Mouse (Mus musculus) liver, embryonic 14.5 days (tissue): Measurements from ENCODE around the gene Vsnl1. TPM values are rescaled to one million over a fixed set of nuclear protein-coding genes. Genes with fewer than 3 reads are reported as not detected.

Source experiments
- ATAC-seq: fragments of 200-750 bp; cut with Nextera tagmentation; 2 replicates; pipeline ENCODE4 v1.8.0; 2017; ENCODE audit warnings: moderate number of reproducible peaks, mild to moderate bottlenecking, moderate library complexity; ENCODE audit not compliant: insufficient read depth
- DNase-seq, 3 experiments: peaks; one replicate each; pipeline ENCODE4 v3.0.0-alpha.2; 2012 to 2013; ENCODE audit warnings: low read depth in 3 of 3, low spot score in 3 of 3
- H3K27ac ChIP-seq: fragments of 300-500 bp; sonication (generic); 2 replicates; pipeline ENCODE4 v1.5.1; 2014; ENCODE audit warnings: moderate library complexity, mild to moderate bottlenecking, control low read depth, inconsistent platforms
- H3K27me3 ChIP-seq: fragments of 300-500 bp; sonication (generic); 2 replicates; pipeline ENCODE4 v1.6.1; 2014; ENCODE audit warnings: mild to moderate bottlenecking, low read length, moderate library complexity; ENCODE audit not compliant: control insufficient read depth, insufficient read depth
- H3K36me3 ChIP-seq: fragments of 300-500 bp; sonication (generic); replicated peaks from 2 replicates; pipeline ENCODE4 v1.6.1; 2014; ENCODE audit warnings: low read depth; ENCODE audit not compliant: control insufficient read depth, insufficient read depth
- H3K4me1 ChIP-seq, 2 experiments: fragments of 200-500 bp in 1 of 2; fragments of 300-500 bp in 1 of 2; sonication (generic) in 1 of 2; replicated peaks; 2 replicates each; pipeline ENCODE4 v1.6.1; 2012 to 2014; ENCODE audit warnings: antibody characterized with exemption in 1 of 2, inconsistent platforms in 1 of 2, low read length in 1 of 2; ENCODE audit not compliant: control insufficient read depth in 2 of 2, insufficient read depth in 2 of 2
- H3K4me2 ChIP-seq: fragments of 300-500 bp; sonication (generic); 2 replicates; pipeline ENCODE4 v1.6.1; 2014; ENCODE audit warnings: low read depth, mild to moderate bottlenecking, control low read depth, moderate library complexity
- H3K4me3 ChIP-seq, 2 experiments: fragments of 200-500 bp in 1 of 2; fragments of 300-500 bp in 1 of 2; sonication (generic) in 1 of 2; 2 replicates each; pipeline ENCODE4 v1.5.1; 2012 to 2014; ENCODE audit warnings: low read depth in 2 of 2, low read length in 2 of 2, mild to moderate bottlenecking in 2 of 2, control low read depth in 1 of 2, inconsistent platforms in 1 of 2, moderate library complexity in 1 of 2; ENCODE audit not compliant: insufficient read depth in 1 of 2
- H3K9ac ChIP-seq: fragments of 300-500 bp; sonication (generic); replicated peaks from 2 replicates; pipeline ENCODE4 v1.6.1; 2014; ENCODE audit warnings: mild to moderate bottlenecking, control low read depth, moderate library complexity
- H3K9me3 ChIP-seq: fragments of 300-500 bp; sonication (generic); 2 replicates; pipeline ENCODE4 v1.6.1; 2016; ENCODE audit warnings: low read length, mixed read lengths; ENCODE audit not compliant: control insufficient read depth
- CTCF ChIP-seq: IDR thresholded peaks from 2 replicates; pipeline ENCODE4 v1.5.1; 2016; ENCODE audit warnings: antibody characterized with exemption, low read depth, control low read depth
- EP300 ChIP-seq: IDR thresholded peaks from 2 replicates; pipeline ENCODE4 v1.6.1; 2016; ENCODE audit warnings: antibody characterized with exemption, low read depth
- WGBS: fragments of 180-500 bp; shearing (Covaris S2); extraction: QIAGEN DNeasy Blood & Tissue Kit; methylation state at CpG from one replicate; pipeline ENCODE4 v1.1.7; 2014; ENCODE audit not compliant: insufficient replicate concordance; 5-methylcytosine and 5-hydroxymethylcytosine counted together
- polyA plus RNA-seq, 2 experiments: library from polyadenylated mRNA; depleted of rRNA in 1 of 2; stranded (reverse) in 1 of 2; unstranded in 1 of 2; fragments of >200 nt; fragmentation: Nextera tagmentation in 1 of 2; extraction: Ambion mirVana in 1 of 2; gene quantifications; 2 replicates each; pipeline versions ENCODE4 v1.2.1 to v1.2.3; 2012 to 2014

Vsnl1 gene
- polyA plus RNA-seq, 2 experiments = 0.04 to 0.08 TPM

DNA sequence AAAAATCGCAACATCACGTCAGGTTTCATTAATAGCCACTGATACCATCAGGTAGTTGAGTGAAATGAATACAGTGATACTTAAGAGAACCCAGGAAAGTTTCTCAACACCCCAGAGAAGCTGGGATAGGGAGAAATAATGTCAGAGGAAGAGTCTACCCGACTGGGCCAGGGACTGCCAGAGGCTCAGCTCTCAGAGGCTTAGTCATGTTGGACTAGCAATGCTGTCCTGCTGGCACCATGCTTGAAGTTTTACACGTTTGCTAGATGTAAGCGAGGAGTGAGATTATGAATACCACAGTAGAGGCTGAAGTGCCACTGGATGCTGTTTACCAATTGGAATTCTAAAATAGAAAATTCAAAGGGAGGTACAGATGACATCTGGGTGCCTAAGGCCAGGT, 39.4 kb downstream of the Vsnl1 start:
- no peak overlapping the region for H3K4me3 ChIP-seq
- ATAC-seq (no peak), DNase-seq (no peak)
- 62% methylated on average over 5 of the region's 5 CpGs for WGBS
- no peaks in the 10 kb centered on the region for H3K36me3 ChIP-seq
- H3K4me1 ChIP-seq = no peaks in the 10 kb centered on the region
- no peak for TF ChIP-seq EP300
- TF ChIP-seq CTCF = no peak
- no peak overlapping the region for H3K4me2 ChIP-seq
- no peaks in the 10 kb centered on the region for H3K9me3 ChIP-seq
- H3K27ac ChIP-seq = no peak overlapping the region
- H3K9ac ChIP-seq = no peak overlapping the region
- no peaks in the 10 kb centered on the region for H3K27me3 ChIP-seq

DNA sequence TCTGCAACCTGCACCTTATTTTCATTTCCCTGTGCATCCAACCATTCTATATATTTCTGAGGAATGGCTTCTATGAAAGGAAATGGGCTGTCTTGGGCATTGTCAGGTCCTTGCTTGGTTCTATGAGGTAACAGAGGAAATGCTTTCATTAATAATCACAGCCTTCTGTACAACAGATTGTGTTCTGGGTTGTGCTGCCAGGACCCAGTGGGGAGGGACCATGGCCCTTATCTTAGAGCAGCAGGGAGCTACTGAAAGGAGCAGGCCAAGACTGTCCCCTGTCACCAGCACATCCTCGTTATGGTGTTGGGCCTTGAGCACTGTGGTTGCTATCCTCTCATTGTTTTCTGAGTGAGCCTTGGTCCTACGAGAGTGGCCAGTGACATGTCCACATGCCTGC, 40.9 kb downstream of the Vsnl1 start:
- no peak for ATAC-seq
- no peak overlapping the region for H3K4me2 ChIP-seq
- no peaks in the 10 kb centered on the region for H3K4me1 ChIP-seq
- DNase-seq = no peak
- no peak overlapping the region for H3K27ac ChIP-seq
- TF ChIP-seq CTCF (no peak), EP300 (no peak)
- H3K27me3 ChIP-seq = no peaks in the 10 kb centered on the region
- H3K4me3 ChIP-seq = no peak overlapping the region
- 47% methylated on average over 2 of the region's 2 CpGs for WGBS
- no peaks in the 10 kb centered on the region for H3K36me3 ChIP-seq
- no peak overlapping the region for H3K9ac ChIP-seq
- H3K9me3 ChIP-seq = no peaks in the 10 kb centered on the region

DNA sequence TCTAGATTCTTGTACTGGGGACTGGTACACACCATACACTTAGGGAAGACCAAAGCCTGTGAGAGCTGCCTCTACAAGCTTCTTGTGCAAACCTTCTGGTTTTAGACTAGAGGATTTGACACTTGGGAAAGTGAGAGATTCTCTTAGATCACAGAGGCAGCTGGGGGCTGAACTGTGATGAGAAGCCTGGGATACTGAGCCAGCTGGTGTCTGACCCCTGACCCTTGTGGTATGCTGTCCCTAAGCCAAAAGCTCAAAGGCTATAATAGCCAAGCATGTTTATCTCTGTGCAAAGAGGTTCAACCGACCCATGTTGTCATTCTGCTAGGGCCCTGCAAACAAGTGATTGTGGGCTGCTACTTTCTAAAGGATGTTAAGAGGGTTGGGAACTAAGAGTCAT, 43.9 kb downstream of the Vsnl1 start:
- DNase-seq (no peak), ATAC-seq (no peak)
- TF ChIP-seq CTCF (no peak), EP300 (no peak)
- no peaks in the 10 kb centered on the region for H3K9me3 ChIP-seq
- no peaks in the 10 kb centered on the region for H3K27me3 ChIP-seq
- WGBS = 18% methylated on average over 1 of the region's 1 CpGs
- no peak overlapping the region for H3K4me3 ChIP-seq
- H3K36me3 ChIP-seq = no peaks in the 10 kb centered on the region
- H3K4me2 ChIP-seq = no peak overlapping the region
- H3K9ac ChIP-seq = no peak overlapping the region
- no peak overlapping the region for H3K27ac ChIP-seq
- no peaks in the 10 kb centered on the region for H3K4me1 ChIP-seq

DNA sequence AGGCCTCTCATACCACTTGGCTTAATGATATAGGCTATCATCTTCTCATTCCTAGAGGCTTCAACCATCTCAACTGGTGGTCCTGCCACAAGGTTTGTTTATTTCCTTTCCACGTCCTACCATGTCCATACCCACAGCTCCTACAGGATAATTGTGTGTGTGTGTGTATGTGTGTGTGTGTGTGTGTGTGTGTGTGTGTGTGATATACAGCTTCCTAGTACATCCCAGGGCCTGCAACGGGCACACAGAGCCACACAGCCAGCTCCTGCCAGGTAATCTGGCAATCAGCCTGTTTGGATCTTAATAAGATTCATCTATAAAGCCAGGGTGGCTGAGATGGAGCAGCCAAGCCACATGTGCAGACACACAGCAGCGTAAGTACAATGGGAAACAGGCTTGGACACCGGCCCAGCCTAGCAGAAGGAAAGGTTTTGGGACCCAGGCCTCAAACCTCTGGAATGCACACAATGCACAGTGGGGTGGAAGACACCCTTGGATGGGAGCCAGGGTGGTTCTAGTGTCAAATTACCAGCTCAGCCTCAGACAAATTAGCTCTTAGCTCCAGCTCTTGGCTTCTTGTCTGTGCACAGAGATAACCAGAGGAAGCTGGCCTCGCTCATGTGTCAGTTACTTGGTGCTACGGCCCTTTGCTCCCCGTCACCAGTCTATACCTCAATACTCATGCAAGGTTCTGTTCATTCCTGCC, 45.0 kb downstream of the Vsnl1 start:
- TF ChIP-seq CTCF (no peak), EP300 (no peak)
- H3K4me3 ChIP-seq = no peak overlapping the region
- ATAC-seq (no peak), DNase-seq (no peak)
- WGBS = 51% methylated on average over 7 of the region's 7 CpGs
- H3K9me3 ChIP-seq = no peaks in the 10 kb centered on the region
- no peak overlapping the region for H3K4me2 ChIP-seq
- no peak overlapping the region for H3K9ac ChIP-seq
- no peaks in the 10 kb centered on the region for H3K36me3 ChIP-seq
- no peaks in the 10 kb centered on the region for H3K4me1 ChIP-seq
- no peaks in the 10 kb centered on the region for H3K27me3 ChIP-seq
- no peak overlapping the region for H3K27ac ChIP-seq

DNA sequence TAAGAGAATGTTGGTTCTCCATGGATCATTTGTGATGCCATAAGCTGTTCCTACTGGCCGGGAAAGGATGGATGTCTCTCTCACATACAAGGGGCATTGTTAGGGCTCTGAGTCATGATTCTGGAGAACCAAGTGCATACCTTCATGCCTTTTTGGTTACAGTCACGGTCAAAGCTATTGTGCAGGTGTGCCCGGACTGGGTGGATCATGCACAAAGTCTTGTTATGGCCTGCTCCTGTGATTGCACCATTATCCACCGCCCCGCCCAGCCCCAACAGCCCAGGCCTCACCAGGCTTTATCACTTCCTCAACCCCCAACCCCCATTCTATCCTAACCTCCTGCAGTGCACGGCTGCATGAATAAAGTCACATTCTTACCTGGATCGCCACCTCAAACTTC, 47.3 kb downstream of the Vsnl1 start:
- no peak overlapping the region for H3K4me2 ChIP-seq
- TF ChIP-seq EP300 = no peak
- no peak for TF ChIP-seq CTCF
- ATAC-seq (no peak), DNase-seq (no peak)
- H3K27me3 ChIP-seq = no peaks in the 10 kb centered on the region
- no peak overlapping the region for H3K9ac ChIP-seq
- no peaks in the 10 kb centered on the region for H3K9me3 ChIP-seq
- H3K27ac ChIP-seq = no peak overlapping the region
- H3K4me1 ChIP-seq = no peaks in the 10 kb centered on the region
- H3K36me3 ChIP-seq = no peaks in the 10 kb centered on the region
- 61% methylated on average over 7 of the region's 7 CpGs for WGBS
- H3K4me3 ChIP-seq = no peak overlapping the region
